Mouse (Mus musculus) MEL (cell line): ENCODE measurements around the gene Hadha.

Source experiments
- BHLHE40 ChIP-seq: IDR thresholded peaks from 2 replicates; pipeline ENCODE4 v1.6.1; 2012; ENCODE audit warnings: low read depth, mild to moderate bottlenecking, inconsistent platforms, low read length, improper control_type of control experiment, borderline replicate concordance
- CTCF ChIP-seq, 3 experiments: IDR thresholded peaks in 2 of 3; conservative IDR thresholded peaks in 1 of 3; 2 replicates each; pipeline ENCODE4 v1.5.1; 2011 to 2012; ENCODE audit warnings: low read length in 3 of 3, low read depth in 2 of 3, mild to moderate bottlenecking in 2 of 3, improper control_type of control experiment in 1 of 3, inconsistent platforms in 1 of 3, mixed read lengths in 1 of 3, moderate library complexity in 1 of 3; ENCODE audit not compliant: control insufficient read depth in 1 of 3, insufficient read depth in 1 of 3, poor library complexity in 1 of 3, severe bottlenecking in 1 of 3
- E2F4 ChIP-seq: IDR thresholded peaks from 2 replicates; pipeline ENCODE4 v1.6.1; 2011; ENCODE audit warnings: low read depth, low read length, improper control_type of control experiment, borderline replicate concordance
- ELF1 ChIP-seq: IDR thresholded peaks from 2 replicates; pipeline ENCODE4 v1.6.1; 2014; ENCODE audit warnings: low read depth, mild to moderate bottlenecking, inconsistent platforms, low read length, improper control_type of control experiment, moderate library complexity
- EP300 ChIP-seq, 2 experiments: IDR thresholded peaks; 2 replicates each; pipeline ENCODE4 v1.6.1; 2011; ENCODE audit warnings: improper control_type of control experiment in 2 of 2, low read length in 2 of 2, low read depth in 1 of 2, mild to moderate bottlenecking in 1 of 2
- HCFC1 ChIP-seq: IDR thresholded peaks from 2 replicates; pipeline ENCODE4 v1.6.1; 2012; ENCODE audit warnings: low read depth, mild to moderate bottlenecking, inconsistent platforms, low read length, improper control_type of control experiment, moderate library complexity
- MAX ChIP-seq: IDR thresholded peaks from 2 replicates; pipeline ENCODE4 v1.6.1; 2011; ENCODE audit warnings: low read length, improper control_type of control experiment
- NRF1 ChIP-seq: IDR thresholded peaks from 2 replicates; pipeline ENCODE4 v1.6.1; 2014; ENCODE audit warnings: low read depth, mild to moderate bottlenecking, inconsistent platforms, low read length, improper control_type of control experiment, moderate library complexity; ENCODE audit not compliant: poor library complexity, insufficient read depth, severe bottlenecking
- POLR2A ChIP-seq, 2 experiments: IDR thresholded peaks; 2 replicates each; pipeline ENCODE4 v1.6.1; 2011 to 2012; ENCODE audit warnings: low read length in 2 of 2, mild to moderate bottlenecking in 2 of 2, control low read depth in 1 of 2, improper control_type of control experiment in 1 of 2, low read depth in 1 of 2, moderate library complexity in 1 of 2; ENCODE audit not compliant: control insufficient read depth in 1 of 2, insufficient read depth in 1 of 2, poor library complexity in 1 of 2
- POLR2AphosphoS2 ChIP-seq: IDR thresholded peaks from 2 replicates; pipeline ENCODE4 v1.6.1; 2011; ENCODE audit warnings: low read length, improper control_type of control experiment
- TCF12 ChIP-seq: IDR thresholded peaks from 2 replicates; pipeline ENCODE4 v1.6.1; 2014; ENCODE audit warnings: low read depth, mild to moderate bottlenecking, inconsistent platforms, low read length, improper control_type of control experiment, moderate library complexity
- USF1 ChIP-seq: IDR thresholded peaks from 2 replicates; pipeline ENCODE4 v1.6.1; 2014; ENCODE audit warnings: low read depth, mild to moderate bottlenecking, inconsistent platforms, low read length, improper control_type of control experiment, moderate library complexity
- ZKSCAN1 ChIP-seq: IDR thresholded peaks from 2 replicates; pipeline ENCODE4 v1.6.1; 2012; ENCODE audit warnings: low read depth, mild to moderate bottlenecking, inconsistent platforms, low read length, improper control_type of control experiment, moderate library complexity
- ZNF384 ChIP-seq: IDR thresholded peaks from 2 replicates; pipeline ENCODE4 v1.6.1; 2012; ENCODE audit warnings: low read depth, mild to moderate bottlenecking, inconsistent platforms, low read length, improper control_type of control experiment

DNA sequence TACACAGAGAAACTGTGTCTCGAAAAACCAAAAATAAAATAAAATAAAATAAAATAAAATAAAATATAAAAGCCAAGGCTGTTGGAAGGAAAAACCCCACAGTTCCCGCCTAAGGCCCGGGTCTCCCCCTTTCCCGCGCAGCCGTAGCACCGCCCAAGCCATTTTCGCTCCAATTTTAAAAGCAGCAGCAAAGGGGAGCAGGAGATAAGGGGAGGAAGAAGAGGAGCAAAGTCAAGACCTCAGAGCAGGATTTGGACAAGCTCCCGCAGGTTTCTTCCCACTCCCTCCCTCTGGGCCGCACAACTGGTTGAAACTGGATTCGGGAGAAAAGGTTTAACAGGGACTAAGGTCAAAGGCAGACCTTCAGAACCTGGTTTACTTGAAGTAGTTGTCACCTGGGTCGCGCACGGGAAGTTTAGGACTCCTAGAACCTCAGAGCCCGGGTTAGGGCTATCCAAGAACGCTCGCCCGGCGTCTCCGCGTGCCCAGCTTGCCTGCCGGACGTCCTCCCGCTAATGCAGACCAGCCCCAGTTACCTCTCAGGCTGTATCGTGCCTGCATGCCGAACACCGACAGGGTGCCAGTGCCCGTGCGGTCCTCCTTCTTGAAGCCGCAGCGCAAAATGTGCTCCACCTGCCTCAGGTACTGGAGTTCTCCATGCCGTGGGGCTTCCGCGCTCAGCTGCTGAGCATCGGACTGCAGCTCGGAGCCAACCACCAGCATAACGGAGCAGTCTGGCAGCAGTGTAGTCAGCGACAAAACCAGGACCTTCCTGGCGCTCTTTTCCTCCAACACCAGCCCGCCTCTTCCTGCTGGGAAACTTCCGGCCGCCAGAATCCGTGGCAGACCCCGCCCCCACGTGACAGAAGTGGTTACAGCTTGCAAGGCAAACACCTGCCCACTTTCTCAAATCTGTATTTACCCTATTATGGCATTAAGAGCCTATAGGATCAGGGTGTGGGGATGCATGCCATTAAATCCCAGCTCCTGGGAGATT, 81.8 kb downstream of the Hadha start, which contains the start of gene Tyms:
- TF ChIP-seq E2F4 (peak; percentile 99), MAX (peak; percentile 91), USF1 (peak; percentile 95), ZKSCAN1 (no peak), HCFC1 (peak; percentile 80), POLR2A (IDR thresholded peaks at IDR 0.05; ENCODE audit: control insufficient read depth in 1 of 2, insufficient read depth in 1 of 2, low read depth in 1 of 2, low read length in 2 of 2, poor library complexity in 1 of 2) (peak; percentile 93 to 98), CTCF (IDR thresholded peaks at IDR 0.05 in 2 of 3, conservative IDR thresholded peaks at IDR 0.05 in 1 of 3; ENCODE audit: control insufficient read depth in 1 of 3, insufficient read depth in 1 of 3, low read depth in 2 of 3, low read length in 3 of 3, poor library complexity in 1 of 3, severe bottlenecking in 1 of 3) (0 out of 6 replicates have a peak, but pooled peaks of 1 of the 3 experiments have one; percentile 8), EP300 (IDR thresholded peaks at IDR 0.05; ENCODE audit: low read depth in 1 of 2, low read length in 2 of 2) (peak in 1 of 2 experiments; percentile 2; a peak in 1 of 4 replicates), ZNF384 (no peak), POLR2AphosphoS2 (peak; percentile 94), BHLHE40 (peak; percentile 88), NRF1 (peak; percentile 75), TCF12 (peak; percentile 71), ELF1 (peak; percentile 79)
